Mouse (Mus musculus): Measurements from ENCODE around the gene Krtap4-7.
"Not testable (repeated sequence)": the region's sequence is repeated elsewhere in the genome, so short reads cannot be mapped to it uniquely, and the experiment has no call there.

The Krtap4-7 gene

GRCm38 (mm10) chr11:99597742-99598141 is 46.1 kb downstream of the Krtap4-7 start, which contains the start of gene Krtap9-3:
Gene Krtap9-3, minus strand, starts transcription at chr11:99598105.
- DNase-seq (ENCODE audit: low read depth) = not testable (repeated sequence)
